Mouse (Mus musculus) gastrocnemius, adult 2 months (tissue): Measurements from ENCODE around the gene Nrp1. TPM values are rescaled to one million over a fixed set of nuclear protein-coding genes. Genes with fewer than 3 reads are reported as not detected.

ENCODE experiments used
- DNase-seq: peaks from one replicate; pipeline ENCODE4 v3.0.0; 2022
- H3K27ac ChIP-seq: fragments of 200-600 bp; 2 replicates; pipeline ENCODE4 v1.8.1; 2022; ENCODE audit warnings: mild to moderate bottlenecking
- H3K4me3 ChIP-seq: fragments of 200-600 bp; 2 replicates; pipeline ENCODE4 v1.8.1; 2022; ENCODE audit warnings: mild to moderate bottlenecking, moderate library complexity
- CTCF ChIP-seq: fragments of 200-600 bp; IDR thresholded peaks from 2 replicates; pipeline ENCODE4 v1.8.1; 2022; ENCODE audit warnings: antibody characterized with exemption, mild to moderate bottlenecking, moderate library complexity
- intact Hi-C: fragments of 180-260 bp; cut with DNase I; formaldehyde crosslinking; loops from one replicate; pipeline ENCODE4 v1.15.1; 2025
- total RNA-seq, 2 experiments: library from RNA; stranded (reverse); gene quantifications; 2 replicates each; pipeline ENCODE4 v1.2.3; 2021

The Nrp1 gene
- total RNA-seq, 2 experiments from 2014 or later: 25.7 to 44.6 TPM

GRCm38 (mm10) chr8:128413381-128413780, 55.0 kb downstream of the Nrp1 start:
- no peak for TF ChIP-seq CTCF
- Histone ChIP-seq H3K27ac (no peak overlapping the region), H3K4me3 (no peak overlapping the region)
- DNase-seq: no peak
- intact Hi-C loops: no loop called here

GRCm38 (mm10) chr8:128415730-128416684, 57.6 kb downstream of the Nrp1 start:
- Histone ChIP-seq H3K4me3 (no peak overlapping the region), H3K27ac (peak overlapping the region; percentile 20; the same call in 1 of the 2 replicates)
- intact Hi-C loops: no loop called here
- DNase-seq: no peak
- TF ChIP-seq CTCF: no peak

GRCm38 (mm10) chr8:128416896-128417295, 58.5 kb downstream of the Nrp1 start:
- Histone ChIP-seq H3K4me3 (no peak overlapping the region), H3K27ac (no peak overlapping the region)
- no peak for DNase-seq
- intact Hi-C loops: no loop called here
- no peak for TF ChIP-seq CTCF

GRCm38 (mm10) chr8:128417956-128418796, 59.8 kb downstream of the Nrp1 start:
- Histone ChIP-seq H3K4me3 (no peak overlapping the region), H3K27ac (no peak overlapping the region)
- no peak for DNase-seq
- TF ChIP-seq CTCF: no peak
- intact Hi-C loops: no loop called here

GRCm38 (mm10) chr8:128419984-128420383, 61.6 kb downstream of the Nrp1 start:
- no peak overlapping the region for H3K4me3 ChIP-seq
- no peak for TF ChIP-seq CTCF
- intact Hi-C loops: no loop called here
- H3K27ac ChIP-seq: no peak overlapping the region
- no peak for DNase-seq

GRCm38 (mm10) chr8:128420402-128420801, 62.0 kb downstream of the Nrp1 start:
- intact Hi-C loops: no loop called here
- TF ChIP-seq CTCF: no peak
- Histone ChIP-seq H3K4me3 (no peak overlapping the region), H3K27ac (no peak overlapping the region)
- DNase-seq: no peak

GRCm38 (mm10) chr8:128423813-128424212, 65.4 kb downstream of the Nrp1 start:
- intact Hi-C loops: no loop called here
- Histone ChIP-seq H3K4me3 (no peak overlapping the region), H3K27ac (peak overlapping the region; percentile 40; the same call in 1 of the 2 replicates)
- DNase-seq: no peak
- no peak for TF ChIP-seq CTCF

GRCm38 (mm10) chr8:128424626-128425333, 66.4 kb downstream of the Nrp1 start:
- no peak for DNase-seq
- intact Hi-C loops: no loop called here
- Histone ChIP-seq H3K4me3 (no peak overlapping the region), H3K27ac (peak overlapping the region; percentile 40)
- TF ChIP-seq CTCF: no peak

- DNase-seq: no peak
- Histone ChIP-seq H3K27ac (no peak overlapping the region), H3K4me3 (no peak overlapping the region)
- no peak for TF ChIP-seq CTCF
- intact Hi-C loops: no loop called here
Measured at GRCm38 (mm10) chr8:128427071-128427470, 68.7 kb downstream of the Nrp1 start.

- TF ChIP-seq CTCF: no peak
- intact Hi-C loops: no loop called here
- Histone ChIP-seq H3K27ac (no peak overlapping the region), H3K4me3 (no peak overlapping the region)
- DNase-seq: no peak
Measured at GRCm38 (mm10) chr8:128428971-128429370, 70.6 kb downstream of the Nrp1 start.

GRCm38 (mm10) chr8:128431082-128431481, 72.7 kb downstream of the Nrp1 start:
- intact Hi-C loops: no loop called here
- H3K4me3 ChIP-seq: no peak overlapping the region
- no peak for TF ChIP-seq CTCF
- no peak overlapping the region for H3K27ac ChIP-seq
- DNase-seq: no peak

GRCm38 (mm10) chr8:128435749-128436148, 77.3 kb downstream of the Nrp1 start:
- no peak for DNase-seq
- intact Hi-C loops: no loop called here
- Histone ChIP-seq H3K4me3 (no peak overlapping the region), H3K27ac (peak overlapping the region; percentile 76)
- no peak for TF ChIP-seq CTCF
